Mouse (Mus musculus): ENCODE results near the gene Spata31d1b.
"Not testable (repeated sequence)": the region's sequence is repeated elsewhere in the genome, so short reads cannot be mapped to it uniquely, and the experiment has no call there.

The Spata31d1b gene

DNA sequence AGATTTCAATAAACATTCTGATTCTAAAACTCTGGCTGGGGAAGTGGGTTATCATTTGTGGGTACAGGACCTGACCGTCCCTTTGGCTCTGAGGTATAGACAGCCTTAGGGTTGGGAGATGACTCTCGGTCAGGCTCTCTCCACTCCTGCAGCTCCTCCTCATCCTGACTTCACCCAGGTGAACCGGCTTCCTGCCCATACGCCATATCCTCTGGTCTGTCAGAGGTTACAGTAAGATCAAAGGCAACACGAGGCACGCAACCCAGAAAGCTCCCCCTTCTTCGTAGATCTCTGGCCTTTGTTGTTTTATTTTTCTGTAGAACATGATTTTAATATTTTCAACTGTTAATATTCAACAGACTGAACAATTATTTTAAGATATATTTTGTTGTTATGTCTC is 16.3 kb upstream of the Spata31d1b start:
- no peak for DNase-seq

DNA sequence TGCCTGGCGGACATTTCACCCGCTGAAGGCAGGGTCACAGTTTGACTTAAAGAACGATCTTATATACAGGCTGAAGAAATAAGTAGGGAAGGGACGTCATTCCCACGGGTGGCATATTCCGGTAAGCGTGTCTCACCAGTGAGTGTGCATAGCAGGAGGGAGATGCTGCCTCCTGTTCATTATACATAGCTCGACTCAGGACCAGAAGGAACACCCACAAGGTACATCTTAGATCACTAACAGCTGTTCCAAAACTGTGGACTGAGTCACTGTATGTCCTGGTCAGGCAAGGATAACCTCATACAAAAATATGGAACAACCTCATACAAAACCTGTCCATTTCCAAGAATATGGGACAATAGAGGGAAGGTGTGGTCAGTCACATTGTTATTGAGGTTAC is 13.0 kb upstream of the Spata31d1b start:
- no peak for DNase-seq

DNA sequence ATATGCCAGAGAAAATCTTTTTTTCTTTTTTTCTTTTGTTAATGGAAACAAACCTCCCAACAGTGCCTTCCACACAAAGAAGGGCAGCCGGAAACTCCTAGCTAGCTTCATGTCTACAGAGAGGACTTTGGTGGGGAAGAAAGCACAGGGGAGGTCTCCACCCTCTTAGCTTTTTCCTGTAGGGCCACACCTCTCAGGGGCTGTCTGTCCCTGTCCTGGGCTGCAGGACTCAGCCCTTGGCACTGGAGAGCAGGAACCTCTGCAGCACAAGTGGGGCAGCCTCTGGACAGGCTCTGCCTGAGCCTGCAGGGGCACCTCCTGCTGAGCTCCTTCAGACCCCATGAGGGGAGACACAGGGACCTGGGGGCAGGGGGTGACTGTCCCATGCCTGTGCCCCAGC is 11.9 kb upstream of the Spata31d1b start:
- not testable (repeated sequence) for DNase-seq

DNA sequence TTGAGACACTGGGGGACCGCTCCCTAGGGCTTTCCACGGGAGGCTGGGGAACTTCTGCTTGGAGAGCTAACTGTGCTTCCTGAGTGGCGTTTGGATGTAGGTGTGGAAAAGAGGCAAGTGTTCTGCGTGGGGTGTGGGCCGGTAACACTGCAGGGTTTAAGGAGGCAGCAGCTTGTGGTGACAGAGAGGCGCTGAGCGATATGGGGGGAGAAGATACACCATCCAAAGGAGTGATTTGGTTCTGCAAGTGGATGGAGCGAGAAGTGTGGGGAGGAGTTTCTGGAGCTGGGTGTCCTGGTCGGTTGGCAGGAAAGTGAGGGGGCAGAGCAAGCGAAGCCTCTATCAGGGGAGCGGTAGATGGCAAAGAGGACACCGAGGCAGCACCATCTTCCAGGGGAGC is 8.6 kb upstream of the Spata31d1b start:
- DNase-seq: no peak

DNA sequence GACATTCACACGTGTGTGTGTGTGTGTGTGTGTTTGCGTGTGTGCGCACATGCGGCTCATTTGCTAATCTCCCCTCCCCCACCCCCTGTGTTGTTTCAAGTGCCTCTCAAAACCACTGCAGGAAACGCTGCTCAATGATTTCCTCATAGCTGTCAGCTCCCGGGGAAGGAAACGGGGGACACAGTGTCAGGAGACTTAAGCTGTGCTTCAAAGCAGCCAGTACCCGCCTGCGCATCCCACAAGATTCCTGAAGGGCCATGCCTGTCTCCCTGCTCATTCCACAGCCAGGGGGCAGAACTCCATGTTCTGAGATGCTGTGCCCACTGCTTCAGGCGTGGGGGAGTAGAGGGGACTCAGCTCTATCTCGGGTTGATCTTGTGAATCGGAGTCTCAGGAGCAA is 7.5 kb upstream of the Spata31d1b start:
- DNase-seq: peak; percentile 39

DNA sequence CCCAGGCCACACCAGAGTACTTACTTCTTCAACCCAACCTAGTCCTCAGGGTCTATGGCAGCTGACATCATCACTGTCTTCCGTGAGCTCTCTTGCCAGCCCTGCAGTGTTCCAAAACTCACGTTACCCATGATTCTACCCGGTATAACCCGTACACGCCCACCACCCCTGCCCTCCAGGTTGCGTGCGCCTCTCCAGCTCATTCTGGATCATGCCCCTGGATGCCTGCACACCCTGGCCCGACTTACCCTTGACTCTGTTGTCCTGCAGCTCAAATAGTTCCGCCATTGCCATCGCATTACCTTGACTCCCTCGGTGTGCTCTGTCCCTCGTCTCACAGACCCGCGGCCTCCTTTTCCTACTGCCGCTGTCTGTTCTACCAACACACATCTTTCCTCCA is 1.9 kb upstream of the Spata31d1b start, which contains the start of gene Spata31d1a:
Gene Spata31d1a (minus strand): TSS at position 101 of the 400 bp plus-strand sequence.
- no peak for DNase-seq

DNA sequence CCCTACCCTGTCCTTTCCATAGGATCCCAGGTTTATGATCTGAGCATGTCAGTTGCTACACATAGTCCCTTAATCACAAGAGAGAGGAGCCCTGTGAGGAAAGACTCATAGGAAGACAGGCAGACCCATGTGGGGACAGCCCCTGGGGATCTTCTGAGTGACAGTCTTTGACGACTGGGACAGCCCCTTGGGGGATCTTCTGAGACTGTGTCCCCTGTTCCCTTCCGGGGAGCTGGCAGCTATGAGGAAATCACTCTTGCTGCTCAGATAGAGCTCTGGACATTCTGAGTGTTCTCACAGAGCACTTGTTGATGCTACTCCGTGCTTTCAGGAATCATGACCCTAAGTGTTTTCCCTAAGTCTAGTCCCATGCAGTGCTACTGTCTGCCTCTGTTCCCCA is 1.6 kb downstream of the Spata31d1b start:
- DNase-seq: no peak

DNA sequence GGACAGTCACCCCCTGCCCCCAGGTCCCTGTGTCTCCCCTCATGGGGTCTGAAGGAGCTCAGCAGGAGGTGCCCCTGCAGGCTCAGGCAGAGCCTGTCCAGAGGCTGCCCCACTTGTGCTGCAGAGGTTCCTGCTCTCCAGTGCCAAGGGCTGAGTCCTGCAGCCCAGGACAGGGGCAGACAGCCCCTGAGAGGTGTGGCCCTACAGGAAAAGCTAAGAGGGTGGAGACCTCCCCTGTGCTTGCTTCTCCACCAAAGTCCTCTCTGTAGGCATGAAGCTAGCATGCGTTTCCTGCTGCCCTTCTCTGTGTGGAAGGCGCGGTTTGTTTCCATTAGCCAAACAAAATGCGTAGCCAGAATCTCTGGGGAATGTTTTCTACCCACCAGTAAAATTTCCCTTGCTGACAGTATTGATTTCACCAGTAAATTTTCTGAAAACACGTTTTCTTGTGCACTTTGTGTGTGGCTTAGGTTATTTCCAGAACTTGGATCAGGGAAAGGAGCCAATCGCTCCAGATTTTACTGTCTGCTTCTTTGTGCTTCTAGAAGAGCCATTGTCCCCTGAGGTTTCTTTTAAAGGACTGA is 6.9 kb downstream of the Spata31d1b start:
- DNase-seq: peak; percentile 22

DNA sequence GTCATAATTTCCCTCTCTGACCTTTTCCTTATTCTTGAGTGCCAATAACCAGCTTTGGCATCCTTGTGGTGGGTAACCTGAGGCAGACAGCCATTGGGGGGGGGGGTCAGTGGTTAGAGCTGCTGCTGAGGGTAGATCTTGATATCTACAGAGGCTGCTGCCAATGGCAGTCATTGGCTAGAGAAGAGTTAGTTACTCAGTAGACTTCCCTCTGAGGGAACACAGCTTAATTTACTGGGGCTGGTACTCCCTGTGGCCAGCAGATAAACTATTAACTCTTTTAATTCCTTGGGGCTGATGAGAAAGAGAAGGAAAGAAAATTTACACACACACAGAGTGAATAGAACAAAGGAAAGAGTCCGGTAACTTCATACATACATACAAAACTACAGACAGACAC is 7.4 kb downstream of the Spata31d1b start:
- no peak for DNase-seq

DNA sequence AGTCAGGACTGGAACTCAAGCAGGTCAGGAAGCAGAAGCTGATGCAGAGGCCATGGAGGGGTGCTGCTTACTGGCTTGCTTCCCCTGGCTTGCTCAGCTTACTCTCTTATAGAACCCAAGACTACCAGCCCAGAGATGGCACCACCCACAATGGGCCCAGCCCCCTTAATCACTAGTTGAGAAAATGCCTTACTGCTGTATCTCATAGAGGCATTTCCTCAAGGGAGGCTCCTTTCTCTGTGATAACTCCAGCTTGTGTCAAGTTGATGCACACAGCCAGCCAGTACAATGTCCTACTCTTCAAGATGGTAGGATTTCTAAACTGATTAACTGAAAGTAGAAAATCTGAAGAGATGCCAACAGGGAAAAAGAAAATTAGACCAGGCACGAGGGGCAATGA is 10.0 kb downstream of the Spata31d1b start:
- not testable (repeated sequence) for DNase-seq

DNA sequence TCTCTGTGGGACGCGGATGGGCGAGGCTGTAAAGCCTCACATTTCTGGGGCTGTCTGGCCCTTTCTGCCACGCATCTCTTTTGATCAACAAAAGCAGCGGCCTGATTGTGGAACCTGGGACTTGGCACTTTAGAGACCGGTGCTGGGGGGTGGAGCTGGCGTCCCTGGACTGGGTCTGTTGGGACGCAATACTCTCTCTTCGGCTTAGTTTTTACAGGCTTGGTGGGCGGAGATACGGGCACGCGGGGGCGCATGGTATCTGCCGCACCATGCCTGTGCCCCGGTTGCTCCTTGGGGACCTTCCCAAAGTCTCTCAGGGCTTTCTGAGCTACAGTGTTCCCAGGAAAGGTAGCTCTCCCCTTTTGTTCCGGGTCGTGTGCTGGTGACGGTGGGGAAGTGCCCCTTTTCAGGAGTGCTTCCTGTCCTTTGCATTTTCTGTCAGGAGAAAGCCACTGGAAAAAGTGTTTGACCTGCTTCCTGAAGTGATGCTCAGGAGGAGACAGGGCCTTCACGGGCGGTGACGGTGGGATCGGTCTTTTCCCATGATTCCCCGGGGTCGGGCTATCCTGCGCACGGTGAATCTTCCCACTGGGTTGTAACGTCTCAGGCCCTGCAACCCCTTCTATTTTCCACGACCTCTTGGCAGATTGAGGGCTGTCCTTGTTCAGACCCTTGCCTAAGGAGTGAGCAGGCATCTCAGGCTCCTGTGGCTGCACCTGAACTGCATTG is 14.2 kb downstream of the Spata31d1b start:
- no peak for DNase-seq

DNA sequence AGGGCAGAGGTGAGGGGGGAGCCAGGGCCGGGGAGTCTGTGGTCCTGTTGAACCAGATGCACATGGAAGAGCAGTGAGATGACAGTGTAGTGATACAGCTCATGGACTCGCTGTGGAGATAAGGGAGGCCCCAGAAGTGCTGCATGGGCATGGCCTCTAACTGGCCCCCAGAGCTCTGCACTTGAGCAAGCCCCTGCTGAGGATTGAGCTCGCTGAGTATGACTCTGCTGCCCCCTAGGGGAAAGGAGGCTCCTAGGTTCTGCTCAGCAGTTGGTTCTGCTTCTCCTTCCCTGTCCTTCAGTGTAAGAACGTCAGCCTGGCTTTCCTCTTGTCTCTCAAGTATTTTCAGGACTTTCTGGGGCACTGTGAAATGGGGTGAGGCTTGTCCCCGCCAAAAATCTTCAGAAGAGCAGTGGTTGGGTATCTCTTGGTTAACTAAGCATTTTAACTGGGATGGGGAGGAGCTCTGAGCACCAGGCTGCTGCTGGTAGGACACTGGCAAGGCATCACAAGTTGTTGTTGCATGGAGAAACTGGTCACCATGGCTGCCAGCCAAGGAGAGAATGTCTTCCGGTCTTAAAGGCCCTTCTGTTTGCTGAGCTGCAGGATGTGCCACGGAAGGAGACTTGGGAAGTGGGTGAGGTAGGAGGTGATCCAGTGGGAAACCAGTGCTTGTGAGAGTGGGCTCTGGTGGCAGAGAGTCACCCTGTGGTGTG is 16.5 kb downstream of the Spata31d1b start:
- DNase-seq: peak; percentile 88

DNA sequence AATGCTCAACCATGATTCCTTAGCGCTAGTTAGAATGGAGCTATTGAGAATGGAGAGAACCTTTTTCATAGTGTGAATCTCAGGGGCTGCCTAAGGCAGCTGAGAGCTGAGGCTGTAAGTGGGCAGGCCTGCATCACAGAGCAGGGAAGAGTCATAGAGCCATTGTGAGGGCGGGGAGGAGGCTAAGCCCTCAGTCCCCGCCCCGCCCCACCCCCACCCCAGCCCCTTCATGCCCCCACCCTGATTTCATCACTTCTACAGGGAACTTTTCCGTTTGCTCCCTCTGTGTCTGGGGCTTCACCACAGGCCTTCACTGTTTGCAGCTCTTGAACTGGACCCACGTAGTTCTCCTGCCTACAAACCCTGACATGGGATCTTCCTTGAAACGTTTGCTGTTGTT is 19.6 kb downstream of the Spata31d1b start, which contains the start of gene Spata31d1d:
Gene Spata31d1d (minus strand): TSS at position 101 of the 400 bp plus-strand sequence.
- DNase-seq: no peak

DNA sequence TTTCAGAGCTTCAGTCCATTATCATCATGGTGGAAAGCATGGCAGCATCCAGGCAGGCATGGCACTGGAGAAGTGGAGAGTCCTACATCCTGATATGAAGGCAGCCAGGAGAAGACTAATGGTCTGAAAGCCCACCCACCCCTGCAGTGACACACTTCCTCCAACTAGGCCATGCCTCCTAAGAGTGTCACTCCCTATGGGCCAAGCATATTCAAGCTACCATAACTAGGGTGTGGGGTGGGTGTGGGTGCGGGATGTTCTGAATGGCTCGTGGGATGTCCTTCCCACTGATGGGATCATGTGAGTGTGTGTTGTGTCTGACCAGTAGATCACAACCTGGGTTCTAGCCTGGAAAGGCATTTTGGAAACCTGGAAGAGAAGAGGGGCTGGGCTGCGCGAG is 21.9 kb downstream of the Spata31d1b start:
- no peak for DNase-seq

DNA sequence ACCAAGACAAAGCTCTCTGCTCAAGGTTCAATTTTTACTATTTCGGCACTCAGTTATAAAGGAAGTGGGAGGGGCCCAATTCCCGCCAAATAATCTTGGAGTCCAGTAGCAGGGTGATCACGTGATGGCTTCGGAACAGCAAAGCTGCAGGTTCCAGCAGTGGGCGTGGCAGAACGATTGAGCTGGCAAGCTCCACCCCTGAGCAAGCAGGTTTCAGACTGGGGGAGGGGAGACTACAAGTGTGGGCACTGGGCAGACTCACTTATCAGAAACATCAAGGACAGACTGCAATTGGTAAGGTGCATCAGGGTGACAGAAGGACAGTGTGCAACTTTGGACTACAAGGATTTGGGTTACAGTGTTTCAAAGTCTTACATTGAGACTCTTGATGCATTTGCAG is 22.3 kb downstream of the Spata31d1b start:
- not testable (repeated sequence) for DNase-seq

DNA sequence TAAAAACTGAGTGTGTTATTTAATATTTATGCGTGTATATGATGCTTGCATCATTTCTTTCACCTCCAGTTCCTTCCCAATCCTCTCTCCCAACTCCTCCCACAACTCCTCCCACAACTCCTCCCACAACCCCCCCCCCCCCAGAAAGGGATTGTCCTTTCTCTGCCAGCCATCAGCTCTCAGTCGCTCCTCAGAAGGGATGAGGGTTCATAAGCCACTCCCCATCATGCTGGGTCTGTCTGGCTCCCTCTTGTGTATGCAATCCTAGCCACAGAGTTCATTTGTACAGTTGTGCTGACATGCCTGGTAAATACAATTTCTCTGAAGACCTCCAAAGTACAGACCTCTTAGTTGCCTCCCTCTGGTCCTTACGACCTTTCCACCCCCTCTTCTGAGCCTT is 23.1 kb downstream of the Spata31d1b start:
- no peak for DNase-seq

DNA sequence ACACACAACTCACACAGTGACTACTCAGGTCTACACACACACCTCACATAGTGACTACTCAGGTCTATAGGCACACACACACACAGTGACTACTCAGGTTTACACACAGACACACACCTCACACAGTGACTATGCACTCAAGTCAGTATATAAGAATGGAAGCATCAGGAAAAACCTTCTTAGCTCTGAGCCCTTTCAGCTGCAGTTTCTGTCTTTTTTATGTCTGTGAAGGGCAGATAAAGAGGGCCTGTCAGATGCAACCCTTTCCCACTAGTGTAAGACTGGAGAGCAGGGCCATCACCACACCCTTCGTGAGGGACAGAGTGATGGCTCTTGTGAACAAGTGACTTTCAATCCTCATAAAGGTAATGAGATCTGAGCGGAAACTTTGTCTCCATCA is 26.4 kb downstream of the Spata31d1b start:
- no peak for DNase-seq

DNA sequence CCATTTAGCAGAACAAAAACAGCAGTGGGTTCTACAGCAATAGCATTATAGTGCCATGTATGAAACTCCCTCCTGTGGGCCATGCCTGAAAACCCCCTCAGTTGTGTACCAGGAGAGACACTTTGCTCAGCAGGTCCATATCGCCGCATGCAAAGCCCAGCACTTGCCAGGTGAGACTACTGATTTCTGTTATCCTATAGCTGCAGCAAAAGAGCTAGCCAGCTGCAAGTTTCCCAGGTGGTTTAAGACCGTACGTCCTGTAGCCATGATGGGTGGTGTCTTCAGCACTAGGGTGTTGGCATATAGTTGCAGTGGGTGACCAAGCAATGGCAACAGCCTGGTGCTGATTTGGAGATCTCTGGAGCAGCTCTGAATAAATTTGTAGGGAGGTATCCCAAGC is 27.3 kb downstream of the Spata31d1b start:
- DNase-seq: no peak

DNA sequence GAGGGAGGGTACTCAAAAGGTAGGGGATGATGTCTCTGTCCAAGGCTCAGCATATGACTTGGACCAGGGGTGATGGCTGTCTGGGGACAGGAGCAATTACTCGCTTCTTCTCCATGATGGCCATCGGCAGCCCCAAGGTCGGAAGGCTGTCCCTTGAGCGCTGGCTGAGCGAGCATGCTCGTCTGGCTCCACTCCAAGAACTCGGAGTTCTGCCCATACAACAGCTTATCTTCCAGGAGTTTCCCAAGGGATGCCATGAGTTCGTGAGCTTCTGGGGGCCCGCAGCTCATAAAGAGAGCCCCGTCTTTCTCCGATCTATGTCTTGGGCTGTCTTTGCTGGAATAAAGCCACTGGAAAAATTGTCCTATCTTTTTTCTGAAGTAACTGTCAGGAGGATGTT is 29.0 kb downstream of the Spata31d1b start:
- peak; percentile 41 for DNase-seq

DNA sequence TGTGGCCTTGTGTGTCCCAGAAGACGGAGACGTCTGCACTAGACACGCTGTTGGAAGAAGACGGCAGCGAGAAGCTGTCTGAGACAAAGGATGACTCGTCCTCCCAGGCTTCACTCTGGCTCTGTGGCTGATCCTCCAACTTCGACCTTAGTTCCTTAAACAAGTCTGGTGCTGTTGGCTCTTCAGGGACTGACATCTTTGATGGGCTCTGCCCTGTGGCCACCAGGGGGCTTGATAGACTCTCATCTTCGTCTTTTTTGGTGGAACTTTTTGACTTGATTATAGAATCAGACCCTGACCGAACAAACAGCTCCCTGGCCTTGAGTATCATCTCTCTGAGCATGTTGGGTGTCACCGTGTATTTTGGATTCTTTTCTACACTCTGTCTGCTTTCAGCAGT is 29.6 kb downstream of the Spata31d1b start:
- DNase-seq: peak; percentile 38

DNA sequence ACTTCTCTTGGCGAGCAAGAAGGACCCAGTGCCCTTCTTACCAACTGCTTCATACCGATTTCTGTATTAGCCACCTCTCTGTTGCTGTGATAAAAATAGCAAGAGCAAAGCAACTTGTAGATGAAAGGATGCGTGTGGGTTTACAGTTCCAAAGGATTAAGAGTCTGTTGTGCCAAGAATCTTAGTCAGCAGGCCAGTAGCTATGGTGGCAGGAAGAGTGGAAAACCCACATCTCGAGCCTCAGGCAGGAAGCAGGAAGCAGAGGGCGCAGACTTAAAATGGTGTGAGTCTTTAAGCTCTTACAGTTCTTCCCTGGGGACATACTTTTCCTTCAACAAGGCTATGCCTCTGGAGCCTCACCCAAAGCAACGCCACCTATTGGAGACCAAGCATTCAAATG is 33.4 kb downstream of the Spata31d1b start:
- DNase-seq: no peak

DNA sequence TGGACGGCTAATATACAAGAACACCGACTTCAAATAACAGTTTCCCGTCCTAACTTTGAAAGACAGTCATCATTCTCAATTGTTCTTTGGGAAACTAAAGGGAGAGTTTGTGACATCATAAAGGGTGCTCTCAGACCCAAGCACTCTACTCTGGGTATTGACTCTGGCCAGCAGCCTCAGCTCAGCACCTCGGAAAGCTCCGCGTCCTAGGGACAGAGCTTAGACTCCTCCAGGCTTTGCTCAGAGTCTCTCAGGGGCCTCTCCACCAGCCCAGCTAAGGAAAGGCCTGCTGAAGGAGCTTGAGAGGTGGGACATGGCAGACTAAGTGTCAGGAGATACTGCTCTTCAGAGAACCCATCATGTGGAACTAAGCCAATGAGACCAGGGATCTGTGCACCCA is 34.1 kb downstream of the Spata31d1b start:
- DNase-seq: no peak

DNA sequence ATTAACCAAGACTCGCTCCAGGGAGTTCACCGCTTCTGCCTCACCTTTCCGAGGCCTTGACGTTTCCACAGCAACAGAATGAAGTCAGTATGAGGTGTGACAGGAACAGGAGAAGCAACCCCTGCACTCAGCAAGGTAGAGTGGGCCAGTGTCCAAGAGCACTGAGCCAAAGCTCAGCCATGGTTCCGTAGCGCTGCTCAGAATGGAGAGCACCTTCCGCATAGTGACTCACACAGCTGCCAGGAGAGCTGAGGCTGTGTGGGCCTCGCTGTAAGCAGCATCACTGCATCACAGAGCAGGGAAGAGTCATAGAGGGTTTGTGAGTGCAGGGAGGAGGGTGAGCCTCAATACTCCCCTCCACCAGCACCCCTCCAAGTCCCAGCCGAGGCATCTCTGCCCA is 34.6 kb downstream of the Spata31d1b start, which contains the start of gene 1700014D04Rik:
Gene 1700014D04Rik (minus strand): TSS at position 42 of the 400 bp plus-strand sequence.
- no peak for DNase-seq

DNA sequence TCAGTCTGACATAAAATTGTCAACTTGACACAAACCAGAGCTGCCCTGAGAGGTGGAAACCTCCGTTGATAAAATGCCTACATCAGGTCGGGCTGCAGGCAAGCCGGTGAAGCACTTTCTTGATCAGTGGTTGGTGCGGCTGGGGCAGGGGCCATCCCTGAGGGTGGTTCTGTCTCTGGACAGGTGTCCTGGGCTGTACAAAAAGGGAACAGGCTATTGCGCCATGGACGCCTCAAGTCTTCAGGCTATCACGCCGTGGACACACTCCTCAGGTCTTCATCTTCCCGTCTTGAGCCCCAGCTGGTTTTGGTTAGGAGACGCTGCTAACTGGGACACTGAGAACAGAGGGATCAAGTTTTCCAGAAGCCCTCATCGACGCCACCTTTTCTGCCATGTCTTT is 38.2 kb downstream of the Spata31d1b start:
- DNase-seq: no peak
